Mouse (Mus musculus) mouse trophoblast stem cell (cell line): ENCODE data around the gene Pex11b.
"Not testable (repeated sequence)": the region's sequence is repeated elsewhere in the genome, so short reads cannot be mapped to it uniquely, and the experiment has no call there.

Experiments
- in situ Hi-C, 2 experiments: fragments of 300-500 bp; cut with MseI, MboI; formaldehyde crosslinking; loops; 2 replicates in 1 of 2; 3 replicates in 1 of 2; pipeline ENCODE4 v1.15.1; 2025

The Pex11b gene

DNA sequence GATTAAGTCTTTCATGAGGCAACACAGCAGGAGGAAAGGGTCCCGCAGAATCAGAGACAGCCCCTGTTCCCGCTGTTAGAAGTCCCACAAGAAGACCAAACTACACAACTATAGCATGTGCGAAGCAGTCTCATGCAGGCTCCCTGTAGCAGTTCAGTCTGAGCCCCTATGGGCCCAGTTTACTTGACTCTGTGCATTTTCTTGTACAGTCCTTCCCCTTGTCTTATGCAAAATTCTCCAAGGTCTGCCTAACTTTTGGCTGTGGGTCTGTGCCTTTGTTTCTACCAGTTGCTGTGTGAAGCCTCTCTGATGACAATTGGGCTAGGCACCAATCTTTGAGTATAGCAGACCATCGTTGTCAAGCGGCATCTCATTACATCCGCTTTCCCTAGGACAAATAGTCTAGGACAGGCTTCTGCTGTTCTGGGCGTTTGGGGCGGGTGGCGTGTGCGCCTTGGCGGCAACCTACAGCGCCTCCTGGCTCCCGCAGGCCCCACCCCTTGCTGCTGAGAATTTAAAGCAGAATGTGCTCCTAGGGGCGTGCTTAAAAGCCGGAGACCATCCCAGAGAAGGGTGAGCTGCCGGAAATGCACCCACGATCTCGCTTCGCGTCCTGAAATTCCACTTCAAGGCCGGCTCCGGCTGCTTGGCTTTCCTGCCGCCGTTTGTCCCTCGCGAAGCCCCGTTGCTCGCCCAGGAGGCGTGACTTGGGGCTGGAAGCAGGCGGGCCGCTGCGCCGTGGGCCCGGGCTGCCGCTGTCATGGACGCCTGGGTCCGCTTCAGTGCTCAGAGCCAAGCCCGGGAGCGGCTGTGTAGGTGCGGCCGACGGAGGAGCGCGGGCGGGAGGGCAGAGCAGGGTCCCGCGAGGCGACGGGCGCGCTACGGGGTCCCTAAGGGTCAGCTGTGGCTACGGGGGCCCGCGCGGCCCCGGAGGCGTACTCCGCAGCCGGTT lies at the start of gene Pex11b, which contains the start of gene Gm42957:
Gene Pex11b (plus strand): TSS at position 449 of the 952 bp plus-strand sequence.
Gene Gm42957 (plus strand): TSS at position 547 of the 952 bp plus-strand sequence.
- in situ Hi-C loops, result no loop called here

- in situ Hi-C loops, result no loop called here
Observed at GRCm38 (mm10) chr3:96590657-96591056, 44.5 kb upstream of the Pex11b start.

- in situ Hi-C loops, result no loop called here
Observed at GRCm38 (mm10) chr3:96593374-96593773, 41.8 kb upstream of the Pex11b start.

GRCm38 (mm10) chr3:96593790-96594560 lies 41.2 kb upstream of the Pex11b start, which contains the start of gene Polr3gl:
Gene Polr3gl (minus strand): TSS chr3:96594181.
- in situ Hi-C loops, result no loop called here

DNA sequence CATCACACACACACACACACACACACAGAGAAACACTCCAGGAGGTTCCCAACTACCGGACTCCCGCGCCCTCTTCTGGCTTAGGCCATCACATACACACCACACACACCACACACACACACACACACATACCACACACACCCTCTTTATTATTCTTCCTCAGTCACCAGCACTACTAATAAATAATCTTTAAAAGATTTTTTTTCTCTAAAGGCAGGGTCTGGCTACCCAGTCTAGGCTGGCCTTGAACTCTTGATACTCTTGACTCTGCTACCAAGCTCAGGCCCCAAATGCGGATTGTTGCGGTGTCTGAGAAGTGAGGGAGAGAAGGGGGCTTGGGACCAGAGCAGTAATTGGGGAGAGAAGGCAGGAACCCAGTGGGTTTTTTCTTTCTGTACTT lies 40.3 kb upstream of the Pex11b start:
- in situ Hi-C loops, result no loop called here

GRCm38 (mm10) chr3:96595661-96596060 lies 39.5 kb upstream of the Pex11b start:
- in situ Hi-C loops, result no loop called here

- in situ Hi-C loops, result no loop called here
Observed at GRCm38 (mm10) chr3:96596228-96596707, 38.9 kb upstream of the Pex11b start, which contains the start of gene Ankrd34a. Gene Ankrd34a (plus strand): TSS chr3:96596636.

DNA sequence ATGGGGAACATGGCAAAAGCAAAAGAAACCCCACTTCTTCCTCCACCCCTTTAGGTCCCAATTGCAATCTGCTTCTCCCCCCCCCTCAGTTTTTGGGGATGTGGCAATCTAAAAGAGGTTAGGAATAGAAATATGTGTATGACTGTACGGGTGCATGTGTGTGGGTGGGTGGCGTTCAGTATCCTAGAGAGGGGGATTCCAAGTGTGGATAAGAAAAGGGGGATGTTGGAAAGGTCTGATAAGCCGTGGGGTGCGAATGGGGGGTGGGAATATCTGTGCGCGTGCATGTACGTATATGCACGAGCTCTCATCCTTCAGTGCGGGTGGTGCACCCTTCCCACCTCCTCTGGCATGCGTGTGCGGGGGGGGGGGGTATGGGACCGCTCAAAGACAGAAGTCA lies 38.3 kb upstream of the Pex11b start:
- in situ Hi-C loops, result no loop called here

GRCm38 (mm10) chr3:96597435-96597891 lies 37.7 kb upstream of the Pex11b start:
- in situ Hi-C loops, result no loop called here

DNA sequence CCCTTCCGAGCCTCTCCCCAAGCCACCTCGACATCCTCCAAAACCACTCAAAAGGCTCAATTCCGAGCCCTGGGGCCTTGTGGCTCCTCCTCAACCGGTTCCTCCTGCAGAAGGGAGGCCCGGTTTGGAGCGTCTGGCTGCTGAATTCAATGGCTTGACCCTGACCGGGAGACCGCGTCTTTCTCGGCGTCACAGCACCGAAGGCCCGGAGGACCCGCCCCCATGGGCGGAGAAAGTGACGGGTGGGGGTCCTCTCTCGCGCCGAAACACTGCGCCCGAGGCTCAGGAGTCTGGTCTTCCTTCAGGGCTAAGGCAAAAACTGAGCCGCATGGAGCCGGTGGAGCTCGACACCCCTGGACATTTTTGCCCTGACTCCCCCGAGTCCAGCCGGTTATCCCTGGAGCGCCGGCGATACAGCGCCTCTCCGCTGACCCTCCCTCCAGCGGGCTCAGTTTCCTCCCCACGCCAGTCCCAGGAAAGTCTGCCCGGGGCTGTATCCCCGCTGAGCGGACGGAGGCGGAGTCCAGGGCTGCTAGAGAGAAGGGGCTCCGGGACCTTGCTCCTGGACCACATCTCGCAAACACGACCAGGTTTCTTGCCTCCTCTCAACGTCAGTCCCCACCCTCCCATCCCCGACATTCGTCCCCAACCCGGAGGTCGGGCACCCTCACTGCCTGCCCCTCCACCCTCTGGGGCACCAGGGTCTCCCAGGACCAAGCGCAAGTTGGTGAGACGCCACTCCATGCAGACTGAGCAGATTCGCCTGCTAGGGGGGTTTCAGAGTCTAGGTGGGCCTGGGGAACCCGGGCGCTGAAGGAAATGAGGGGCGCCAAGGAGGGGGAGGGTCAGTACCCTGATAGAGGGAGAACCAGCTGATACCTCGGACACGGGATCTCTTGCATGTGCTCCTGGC lies 36.8 kb upstream of the Pex11b start:
- in situ Hi-C loops, result no loop called here

GRCm38 (mm10) chr3:96599069-96599393 lies 36.1 kb upstream of the Pex11b start:
- in situ Hi-C loops, result no loop called here

DNA sequence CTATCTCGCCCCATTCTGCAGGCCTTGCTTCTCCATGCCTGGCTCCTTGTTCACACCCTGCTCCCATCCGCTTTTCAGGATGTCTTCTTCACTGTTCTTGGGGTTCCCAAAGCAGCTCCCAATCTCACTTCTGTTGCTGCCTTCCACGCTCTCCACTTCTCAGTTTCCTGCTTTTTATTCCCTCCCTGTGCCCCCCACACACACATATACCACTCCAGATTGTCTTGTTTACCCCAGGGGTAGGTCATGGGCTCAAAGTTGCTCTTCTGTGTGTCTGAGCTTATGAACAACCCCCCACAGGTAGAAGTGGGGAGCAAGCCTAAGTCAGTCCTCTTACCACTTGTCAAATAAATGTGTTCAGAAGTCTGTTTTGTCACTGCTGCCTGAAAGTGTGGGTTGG lies 35.8 kb upstream of the Pex11b start:
- in situ Hi-C loops, result no loop called here

GRCm38 (mm10) chr3:96600639-96601250 lies 34.4 kb upstream of the Pex11b start, which contains the start of gene Lix1l:
Gene Lix1l (plus strand): TSS chr3:96601149.
- in situ Hi-C loops, result no loop called here

DNA sequence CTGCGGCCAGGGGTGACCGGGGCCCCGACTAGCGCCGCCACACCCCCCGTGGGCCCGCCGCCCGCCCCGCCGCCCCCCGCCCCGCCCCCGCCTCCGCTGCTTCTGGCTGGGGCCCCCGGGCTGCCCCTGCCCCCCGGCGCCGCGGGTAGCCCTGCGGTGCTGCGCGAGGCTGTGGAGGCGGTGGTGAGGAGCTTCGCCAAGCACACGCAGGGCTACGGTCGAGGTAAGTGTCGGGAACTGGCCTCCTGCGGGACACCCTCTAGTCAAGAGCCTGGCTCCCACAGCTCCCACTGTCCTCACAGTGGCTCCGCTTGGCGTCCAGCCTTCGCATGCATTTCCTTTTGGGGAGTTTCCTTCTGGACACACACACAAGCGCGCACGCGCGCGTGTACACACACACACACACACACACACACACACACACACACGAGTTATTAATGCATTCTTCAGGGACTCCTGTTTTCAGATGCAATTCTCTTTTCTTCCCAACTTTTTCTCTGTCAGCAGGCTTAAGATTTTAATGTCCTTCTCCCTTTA lies 33.9 kb upstream of the Pex11b start:
- in situ Hi-C loops, result no loop called here

DNA sequence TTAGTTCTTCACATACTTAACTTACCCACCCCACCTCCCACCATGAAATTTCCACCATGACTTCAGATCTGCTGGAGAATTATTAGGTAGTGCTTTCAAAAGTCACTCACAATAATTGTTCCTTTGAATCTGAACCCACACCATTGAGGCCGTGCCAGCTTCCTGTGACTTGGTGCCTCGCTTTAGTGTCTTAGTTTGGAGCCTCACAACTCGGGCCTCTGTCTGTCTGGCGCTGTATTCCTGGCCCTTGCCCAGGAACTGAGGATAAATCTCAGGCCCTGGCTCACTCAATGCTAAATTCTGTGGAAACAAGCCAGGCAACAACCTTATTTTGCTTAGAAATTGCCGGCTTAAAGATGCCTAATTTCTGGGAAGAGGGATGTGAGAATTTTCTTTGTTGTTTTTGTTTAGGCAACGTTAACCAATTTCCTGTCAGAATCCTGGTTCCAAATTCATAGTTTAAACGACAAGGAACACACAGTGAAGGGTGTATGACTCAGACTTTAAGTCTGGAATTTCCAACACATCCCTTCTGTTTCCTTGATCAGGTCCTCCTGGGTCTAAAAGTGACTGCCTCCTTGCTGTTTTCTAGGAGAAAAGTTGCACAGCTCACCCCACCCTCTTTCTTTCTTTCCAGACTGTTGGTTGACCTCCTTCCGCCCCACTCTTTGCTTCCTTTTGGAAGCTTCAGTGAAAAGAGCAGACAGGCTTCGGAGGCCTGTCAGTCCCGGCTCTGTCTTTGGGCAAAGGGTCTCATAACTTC lies 33.1 kb upstream of the Pex11b start:
- in situ Hi-C loops, result no loop called here

GRCm38 (mm10) chr3:96602704-96603084 lies 32.5 kb upstream of the Pex11b start:
- in situ Hi-C loops, result no loop called here

- in situ Hi-C loops, result no loop called here
Observed at GRCm38 (mm10) chr3:96603311-96603710, 31.9 kb upstream of the Pex11b start.

DNA sequence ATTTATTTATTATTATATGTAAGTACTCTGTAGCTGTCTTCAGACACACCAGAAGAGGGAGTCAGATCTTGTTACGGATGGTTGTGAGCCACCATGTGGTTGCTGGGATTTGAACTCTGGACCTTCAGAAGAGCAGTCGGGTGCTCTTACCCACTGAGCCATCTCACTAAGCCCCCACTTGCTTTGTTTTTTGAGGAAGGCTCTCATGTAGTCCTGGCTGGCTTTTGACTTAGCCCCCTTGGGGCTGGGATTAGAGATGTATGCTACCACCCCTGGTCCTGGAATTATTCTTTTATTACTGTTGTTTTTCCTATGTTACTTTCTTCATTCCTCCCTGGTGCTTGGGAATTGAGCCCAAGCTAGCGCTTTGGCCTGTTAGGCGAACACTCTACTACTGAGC lies 29.2 kb upstream of the Pex11b start:
- in situ Hi-C loops, result not testable (repeated sequence)

- in situ Hi-C loops, result no loop called here
Observed at GRCm38 (mm10) chr3:96606618-96607017, 28.6 kb upstream of the Pex11b start.

DNA sequence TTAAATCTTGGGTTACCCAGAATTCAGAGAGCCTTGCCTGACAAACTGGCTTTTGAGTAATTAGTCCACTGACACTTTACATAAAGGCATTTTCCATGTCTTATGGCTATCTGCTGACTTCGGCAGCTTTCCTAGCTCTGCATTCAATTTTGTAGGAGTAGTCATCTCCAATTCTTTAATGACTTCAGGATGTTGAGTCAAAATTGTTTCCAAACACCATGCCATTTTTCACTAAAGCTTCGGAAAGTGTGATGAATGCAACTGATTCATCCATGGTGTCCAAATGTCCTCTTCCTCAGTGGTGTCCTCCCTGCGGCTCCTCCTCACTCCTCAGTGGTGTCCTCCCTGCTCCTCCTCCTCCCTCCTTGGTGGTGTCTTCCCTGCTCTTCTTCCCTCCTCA lies 17.2 kb upstream of the Pex11b start:
- in situ Hi-C loops, result no loop called here
